Mouse (Mus musculus): Measurements from ENCODE around the gene Sec22a. TPM values are rescaled to one million over a fixed set of nuclear protein-coding genes. Genes with fewer than 3 reads are reported as not detected.

The Sec22a gene
- 44.0 and 44.1 TPM in 2 replicates for polyA plus RNA-seq (2014; fragmentation: Nextera tagmentation; extraction: Ambion mirVana)

DNA sequence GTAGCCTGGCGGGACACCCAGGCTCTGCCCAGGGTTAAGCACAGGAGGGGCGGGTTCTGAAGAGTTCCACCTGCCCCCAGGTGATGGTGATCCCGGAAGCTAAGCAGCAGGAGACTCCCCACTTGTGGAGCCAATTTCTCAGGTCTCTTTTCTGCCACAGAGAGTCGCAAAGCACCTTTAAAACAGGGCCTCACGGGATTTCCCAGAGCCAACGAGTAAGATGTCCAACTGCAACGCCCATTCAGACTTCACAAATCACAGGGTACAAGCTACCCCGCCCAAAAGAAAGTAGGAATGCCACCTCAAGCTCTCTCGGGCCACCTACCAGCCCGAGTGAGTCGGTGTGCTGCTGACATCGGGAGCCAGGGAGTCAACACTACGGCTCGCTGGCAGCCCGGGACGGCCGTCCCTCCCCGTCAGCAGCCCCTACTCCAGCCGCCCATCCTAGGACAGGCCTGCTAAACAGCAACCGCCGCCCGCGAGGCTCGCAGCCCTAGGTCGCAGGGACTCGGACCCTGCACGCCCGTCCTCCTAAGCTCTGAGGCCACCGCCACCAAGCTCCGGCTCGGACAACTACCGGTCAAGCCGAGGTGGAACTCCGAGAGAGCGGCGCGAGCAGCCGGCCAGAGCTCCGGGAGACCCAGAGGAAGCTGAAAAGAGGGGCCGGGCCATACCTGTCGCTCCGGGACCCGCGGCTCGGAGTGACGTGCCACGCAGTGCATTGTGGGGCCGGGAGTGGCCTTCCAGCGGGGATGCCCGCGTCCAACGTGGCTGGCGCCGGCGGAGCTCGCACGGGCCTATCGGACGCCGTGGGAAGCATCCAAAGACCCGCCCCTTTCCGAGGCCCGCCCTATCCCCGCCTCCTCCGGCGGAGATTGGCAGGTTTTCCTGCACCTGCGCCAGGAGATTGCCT, at the start of gene Sec22a:
Gene Sec22a, minus strand, starts transcription at position 769 of the 913 bp plus-strand sequence.
- H3K9me3 ChIP-seq (ENCODE audit: control insufficient read depth, low read length): no peaks in the 10 kb centered on the region
- H3K4me2 ChIP-seq (replicated peaks): peak within 1 kb of the TSS; percentile 85
- under 1% methylated on average over 67 of the region's 67 CpGs for whole genome bisulfite sequencing
- peak within 1 kb of the TSS; percentile 84 for H3K27ac ChIP-seq
- H3K4me3 ChIP-seq (replicated peaks; ENCODE audit: low read length): peak within 1 kb of the TSS; percentile 85
- H3K27me3 ChIP-seq (ENCODE audit: control insufficient read depth, insufficient read depth, low read length): no peaks in the 10 kb centered on the region
- DNase-seq (ENCODE audit: low spot score): peak; percentile 96
- 0 out of 2 replicates have a peak, but pooled peaks cover 4% of the 10 kb centered on the region for H3K36me3 ChIP-seq (replicated peaks; ENCODE audit: control insufficient read depth, insufficient read depth)
- H3K9ac ChIP-seq: peak within 1 kb of the TSS; percentile 83
- ATAC-seq (ENCODE audit: low FRiP score): peak; percentile 100
- peaks cover 6% of the 10 kb centered on the region; the same call in 1 of the 2 replicates for H3K4me1 ChIP-seq (replicated peaks; ENCODE audit: control insufficient read depth, insufficient read depth, low read length)

GRCm38 (mm10) chr16:35406706-35407105, 43.0 kb upstream of the Sec22a start:
- WGBS: 70% methylated on average over 4 of the region's 4 CpGs
- Histone ChIP-seq H3K4me2 (replicated peaks) (no peak overlapping the region), H3K27ac (no peak overlapping the region), H3K36me3 (replicated peaks; ENCODE audit: control insufficient read depth, insufficient read depth) (no peaks in the 10 kb centered on the region), H3K4me3 (replicated peaks; ENCODE audit: low read length) (no peak overlapping the region), H3K9ac (no peak overlapping the region), H3K4me1 (replicated peaks; ENCODE audit: control insufficient read depth, insufficient read depth, low read length) (0 out of 2 replicates have a peak, but pooled peaks cover 5% of the 10 kb centered on the region), H3K9me3 (ENCODE audit: control insufficient read depth, low read length) (no peaks in the 10 kb centered on the region), H3K27me3 (ENCODE audit: control insufficient read depth, insufficient read depth, low read length) (no peaks in the 10 kb centered on the region)
- ATAC-seq (ENCODE audit: low FRiP score) (no peak), DNase-seq (ENCODE audit: low spot score) (no peak)

DNA sequence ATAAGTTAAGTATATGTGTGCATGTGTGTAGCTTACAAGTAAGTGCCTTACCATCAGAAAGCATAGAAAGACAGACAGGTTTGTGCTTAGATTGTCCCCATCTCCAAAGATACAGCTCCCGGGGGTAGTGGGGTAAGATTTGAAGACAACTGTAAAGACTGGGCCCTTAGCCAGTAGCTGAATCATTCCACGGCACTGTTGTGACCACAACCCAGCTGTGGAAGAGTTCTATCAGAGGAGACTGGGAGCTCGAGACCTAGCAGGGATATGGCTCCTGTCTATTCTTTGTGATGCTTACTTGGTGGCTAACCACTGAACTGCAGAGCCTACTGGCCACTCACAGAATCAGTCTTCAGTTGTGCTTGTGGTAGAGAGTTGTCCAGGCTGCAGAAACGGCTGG, 42.4 kb upstream of the Sec22a start:
- H3K9ac ChIP-seq: no peak overlapping the region
- WGBS: 89% methylated on average over 4 of the region's 4 CpGs
- DNase-seq (ENCODE audit: low spot score) (no peak), ATAC-seq (ENCODE audit: low FRiP score) (no peak)
- H3K36me3 ChIP-seq (replicated peaks; ENCODE audit: control insufficient read depth, insufficient read depth): no peaks in the 10 kb centered on the region
- H3K4me1 ChIP-seq (replicated peaks; ENCODE audit: control insufficient read depth, insufficient read depth, low read length): 0 out of 2 replicates have a peak, but pooled peaks cover 5% of the 10 kb centered on the region
- H3K4me2 ChIP-seq (replicated peaks): no peak overlapping the region
- no peaks in the 10 kb centered on the region for H3K27me3 ChIP-seq (ENCODE audit: control insufficient read depth, insufficient read depth, low read length)
- H3K4me3 ChIP-seq (replicated peaks; ENCODE audit: low read length): no peak overlapping the region
- no peak overlapping the region for H3K27ac ChIP-seq
- H3K9me3 ChIP-seq (ENCODE audit: control insufficient read depth, low read length): no peaks in the 10 kb centered on the region

DNA sequence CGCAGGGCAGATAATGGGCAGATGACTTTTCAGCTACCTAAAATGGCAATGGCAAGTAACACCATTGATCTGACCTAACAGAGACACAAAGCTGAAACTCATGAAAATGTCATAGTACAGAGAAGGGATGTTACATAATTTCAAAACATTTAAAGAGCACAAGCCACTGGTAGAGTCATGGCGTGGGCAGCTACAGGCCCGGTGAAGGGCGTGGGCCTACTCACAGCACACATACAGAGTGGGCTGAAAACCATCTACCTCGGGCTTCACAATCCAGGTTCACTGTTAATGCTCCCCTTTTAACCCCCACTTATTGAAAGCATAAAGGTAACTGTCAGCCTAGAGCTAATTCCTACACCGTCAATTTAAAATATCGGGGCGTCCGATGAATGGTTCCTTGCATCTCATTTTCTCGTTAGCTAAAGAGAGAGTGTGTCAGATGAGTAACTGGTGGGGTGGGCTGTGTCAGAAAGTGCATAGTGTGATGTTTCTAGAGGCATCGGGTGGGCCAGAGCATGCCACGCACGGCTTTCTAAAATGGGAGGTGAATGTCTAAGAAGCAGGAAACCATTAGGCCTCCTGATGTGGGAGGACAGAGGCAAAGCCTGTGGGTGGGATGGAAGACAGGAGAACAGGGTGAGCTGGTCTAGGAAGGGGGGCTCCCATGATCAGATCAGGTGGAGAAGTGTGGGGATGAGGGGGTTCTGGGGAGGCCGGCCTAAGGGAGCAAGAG, 41.8 kb upstream of the Sec22a start:
- DNase-seq (ENCODE audit: low spot score) (no peak), ATAC-seq (ENCODE audit: low FRiP score) (no peak)
- Histone ChIP-seq H3K27ac (no peak overlapping the region), H3K36me3 (replicated peaks; ENCODE audit: control insufficient read depth, insufficient read depth) (no peaks in the 10 kb centered on the region), H3K4me3 (replicated peaks; ENCODE audit: low read length) (no peak overlapping the region), H3K9ac (no peak overlapping the region), H3K4me1 (replicated peaks; ENCODE audit: control insufficient read depth, insufficient read depth, low read length) (0 out of 2 replicates have a peak, but pooled peaks cover 5% of the 10 kb centered on the region), H3K9me3 (ENCODE audit: control insufficient read depth, low read length) (no peaks in the 10 kb centered on the region), H3K4me2 (replicated peaks) (no peak overlapping the region), H3K27me3 (ENCODE audit: control insufficient read depth, insufficient read depth, low read length) (no peaks in the 10 kb centered on the region)
- 90% methylated on average over 14 of the region's 14 CpGs for WGBS

DNA sequence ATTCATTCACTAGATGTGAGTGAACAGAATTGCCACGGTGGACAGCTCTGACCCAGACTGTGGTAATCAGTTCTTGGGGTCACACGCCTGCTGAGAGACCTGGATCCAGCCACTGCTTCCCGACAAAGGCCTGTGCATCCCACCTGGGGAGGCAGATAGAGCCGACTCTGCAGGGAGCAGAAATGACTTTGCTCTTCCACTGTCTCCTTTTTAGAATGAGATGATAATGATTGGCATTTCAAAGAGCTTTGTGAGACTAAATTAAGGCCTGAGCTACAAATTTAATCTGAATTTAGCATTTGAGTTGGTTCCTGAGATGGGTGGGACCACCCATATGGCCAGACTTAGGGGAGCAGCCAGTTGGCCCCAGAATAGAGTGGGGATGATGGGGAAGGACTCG, 41.1 kb upstream of the Sec22a start:
- H3K36me3 ChIP-seq (replicated peaks; ENCODE audit: control insufficient read depth, insufficient read depth): no peaks in the 10 kb centered on the region
- ATAC-seq (ENCODE audit: low FRiP score) (no peak), DNase-seq (ENCODE audit: low spot score) (no peak)
- WGBS: 48% methylated on average over 5 of the region's 5 CpGs
- no peak overlapping the region for H3K9ac ChIP-seq
- no peaks in the 10 kb centered on the region for H3K27me3 ChIP-seq (ENCODE audit: control insufficient read depth, insufficient read depth, low read length)
- H3K4me3 ChIP-seq (replicated peaks; ENCODE audit: low read length): no peak overlapping the region
- H3K4me2 ChIP-seq (replicated peaks): no peak overlapping the region
- 0 out of 2 replicates have a peak, but pooled peaks cover 5% of the 10 kb centered on the region for H3K4me1 ChIP-seq (replicated peaks; ENCODE audit: control insufficient read depth, insufficient read depth, low read length)
- no peak overlapping the region for H3K27ac ChIP-seq
- no peaks in the 10 kb centered on the region for H3K9me3 ChIP-seq (ENCODE audit: control insufficient read depth, low read length)

DNA sequence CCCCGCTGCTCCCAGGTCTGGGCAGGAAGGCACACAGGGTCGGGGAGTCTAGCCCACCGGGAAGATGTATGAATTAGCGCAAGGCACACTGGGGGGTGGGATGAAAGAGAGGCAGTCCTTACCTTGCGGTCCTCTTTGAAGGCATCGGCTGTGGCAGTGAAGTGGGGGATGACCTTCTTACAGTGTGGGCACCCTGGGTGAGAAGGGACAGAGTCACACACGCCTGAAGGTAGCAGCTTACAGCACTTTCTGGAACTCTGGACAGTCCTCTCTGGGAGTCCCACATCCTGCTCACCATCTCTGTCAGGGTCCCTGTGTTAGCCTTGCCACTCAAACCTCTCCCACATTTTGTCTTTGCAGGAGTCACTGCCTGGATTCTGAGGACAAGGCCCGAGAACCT, 40.2 kb upstream of the Sec22a start:
- 85% methylated on average over 8 of the region's 8 CpGs for WGBS

GRCm38 (mm10) chr16:35403356-35403755, 39.6 kb upstream of the Sec22a start:
- Histone ChIP-seq H3K4me1 (replicated peaks; ENCODE audit: control insufficient read depth, insufficient read depth, low read length) (0 out of 2 replicates have a peak, but pooled peaks cover 5% of the 10 kb centered on the region), H3K9ac (no peak overlapping the region), H3K27me3 (ENCODE audit: control insufficient read depth, insufficient read depth, low read length) (no peaks in the 10 kb centered on the region), H3K27ac (no peak overlapping the region), H3K4me2 (replicated peaks) (no peak overlapping the region), H3K9me3 (ENCODE audit: control insufficient read depth, low read length) (no peaks in the 10 kb centered on the region), H3K36me3 (replicated peaks; ENCODE audit: control insufficient read depth, insufficient read depth) (no peaks in the 10 kb centered on the region), H3K4me3 (replicated peaks; ENCODE audit: low read length) (no peak overlapping the region)
- 89% methylated on average over 9 of the region's 9 CpGs for WGBS
- ATAC-seq (ENCODE audit: low FRiP score): no peak
- DNase-seq (ENCODE audit: low spot score): no peak

More for the DNA sequence above, 40.2 kb upstream of the Sec22a start:
- Histone ChIP-seq H3K9me3 (ENCODE audit: control insufficient read depth, low read length) (no peaks in the 10 kb centered on the region), H3K36me3 (replicated peaks; ENCODE audit: control insufficient read depth, insufficient read depth) (no peaks in the 10 kb centered on the region), H3K27me3 (ENCODE audit: control insufficient read depth, insufficient read depth, low read length) (no peaks in the 10 kb centered on the region), H3K27ac (no peak overlapping the region), H3K9ac (no peak overlapping the region), H3K4me2 (replicated peaks) (no peak overlapping the region), H3K4me1 (replicated peaks; ENCODE audit: control insufficient read depth, insufficient read depth, low read length) (0 out of 2 replicates have a peak, but pooled peaks cover 5% of the 10 kb centered on the region), H3K4me3 (replicated peaks; ENCODE audit: low read length) (no peak overlapping the region)
- no peak for ATAC-seq (ENCODE audit: low FRiP score)
- DNase-seq (ENCODE audit: low spot score): no peak

- Histone ChIP-seq H3K27ac (no peak overlapping the region), H3K4me2 (replicated peaks) (no peak overlapping the region), H3K36me3 (replicated peaks; ENCODE audit: control insufficient read depth, insufficient read depth) (0 out of 2 replicates have a peak, but pooled peaks cover 7% of the 10 kb centered on the region), H3K4me1 (replicated peaks; ENCODE audit: control insufficient read depth, insufficient read depth, low read length) (no peaks in the 10 kb centered on the region), H3K9me3 (ENCODE audit: control insufficient read depth, low read length) (no peaks in the 10 kb centered on the region), H3K27me3 (ENCODE audit: control insufficient read depth, insufficient read depth, low read length) (no peaks in the 10 kb centered on the region), H3K4me3 (replicated peaks; ENCODE audit: low read length) (no peak overlapping the region), H3K9ac (no peak overlapping the region)
- 82% methylated on average over 8 of the region's 8 CpGs for WGBS
- ATAC-seq (ENCODE audit: low FRiP score) (no peak), DNase-seq (ENCODE audit: low spot score) (no peak)
These were observed 29.1 kb upstream of the Sec22a start for GRCm38 (mm10) chr16:35392813-35393212.

DNA sequence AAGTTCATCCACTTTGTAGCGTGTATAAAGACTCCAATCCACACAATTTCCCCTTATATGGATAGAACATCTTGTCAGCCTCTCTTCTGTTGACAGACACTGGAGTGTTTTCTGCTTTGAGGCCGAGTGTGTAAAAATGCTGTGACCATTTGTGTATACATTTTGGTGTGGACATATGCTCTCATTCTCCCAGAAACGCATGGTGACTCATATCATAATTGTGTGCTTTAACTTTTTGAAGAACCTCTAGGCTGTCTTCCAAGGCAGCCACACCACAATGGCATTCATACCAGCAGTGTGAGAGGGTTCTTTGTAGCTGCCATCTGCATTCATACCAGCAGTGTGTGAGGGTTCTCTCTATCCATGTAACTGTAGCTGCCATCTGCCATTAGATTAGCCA, 21.9 kb upstream of the Sec22a start:
- Histone ChIP-seq H3K4me2 (replicated peaks) (no peak overlapping the region), H3K36me3 (replicated peaks; ENCODE audit: control insufficient read depth, insufficient read depth) (no peaks in the 10 kb centered on the region), H3K27ac (no peak overlapping the region), H3K4me1 (replicated peaks; ENCODE audit: control insufficient read depth, insufficient read depth, low read length) (no peaks in the 10 kb centered on the region), H3K9ac (no peak overlapping the region), H3K4me3 (replicated peaks; ENCODE audit: low read length) (no peak overlapping the region), H3K9me3 (ENCODE audit: control insufficient read depth, low read length) (no peaks in the 10 kb centered on the region), H3K27me3 (ENCODE audit: control insufficient read depth, insufficient read depth, low read length) (no peaks in the 10 kb centered on the region)
- ATAC-seq (ENCODE audit: low FRiP score) (no peak), DNase-seq (ENCODE audit: low spot score) (no peak)
- WGBS: 91% methylated on average over 3 of the region's 3 CpGs

All from hindbrain, embryonic 14.5 days (tissue).